Mouse (Mus musculus) v-Abl transformed pro-B cells (cell line): ENCODE measurements around the gene Pex3.

Source experiments
- in situ Hi-C, 2 experiments: fragments of 400-800 bp; cut with MboI; formaldehyde crosslinking; loops; one replicate each; pipeline ENCODE4 v1.15.1; 2025; ENCODE audit not compliant: unreplicated experiment in 2 of 2

The Pex3 gene

GRCm38 (mm10) chr10:13541721-13542120, 11.2 kb downstream of the Pex3 start:
- in situ Hi-C loops = loop anchor here in 1 of 2 experiments (25.0 kb wide), 1 partner anchor 1146 kb away; no protein-coding TSS in a partner anchor

- in situ Hi-C loops = loop anchor here in 1 of 2 experiments (25.0 kb wide), 1 partner anchor 1147 kb away; no protein-coding TSS in a partner anchor
These were observed 13.1 kb downstream of the Pex3 start for GRCm38 (mm10) chr10:13539769-13540333.

GRCm38 (mm10) chr10:13536706-13537105, 16.2 kb downstream of the Pex3 start:
- in situ Hi-C loops = loop anchor here in 1 of 2 experiments (25.0 kb wide), 1 partner anchor 1151 kb away; no protein-coding TSS in a partner anchor

GRCm38 (mm10) chr10:13534751-13535150, 18.2 kb downstream of the Pex3 start:
- in situ Hi-C loops = loop anchor here in 1 of 2 experiments (25.0 kb wide), 1 partner anchor 1153 kb away; no protein-coding TSS in a partner anchor

- in situ Hi-C loops = loop anchor here in 1 of 2 experiments (25.0 kb wide), 1 partner anchor 1159 kb away; no protein-coding TSS in a partner anchor
These were observed 24.8 kb downstream of the Pex3 start for GRCm38 (mm10) chr10:13528155-13528554.

- in situ Hi-C loops = no loop called here
These were observed 31.1 kb downstream of the Pex3 start for GRCm38 (mm10) chr10:13521857-13522256.

GRCm38 (mm10) chr10:13502371-13502770, 50.6 kb downstream of the Pex3 start:
- in situ Hi-C loops = loop anchor here (5.0 to 10.0 kb wide), 2 partner anchors 65 to 68 kb away; no protein-coding TSS in a partner anchor

- in situ Hi-C loops = loop anchor here (5.0 to 10.0 kb wide), 2 partner anchors 64 to 67 kb away; no protein-coding TSS in a partner anchor
These were observed 51.4 kb downstream of the Pex3 start for GRCm38 (mm10) chr10:13501533-13501932.

- in situ Hi-C loops = loop anchor here (5.0 to 10.0 kb wide), 2 partner anchors 64 to 66 kb away; no protein-coding TSS in a partner anchor
These were observed 51.9 kb downstream of the Pex3 start for GRCm38 (mm10) chr10:13500938-13501496.

GRCm38 (mm10) chr10:13500473-13500872, 52.5 kb downstream of the Pex3 start:
- in situ Hi-C loops = loop anchor here (5.0 to 10.0 kb wide), 2 partner anchors 63 to 66 kb away; no protein-coding TSS in a partner anchor

GRCm38 (mm10) chr10:13499331-13499730, 53.6 kb downstream of the Pex3 start, which contains the start of gene Fuca2:
Gene Fuca2, plus strand, starts transcription at chr10:13499540.
- in situ Hi-C loops = no loop called here

GRCm38 (mm10) chr10:13496315-13496714, 56.6 kb downstream of the Pex3 start:
- in situ Hi-C loops = no loop called here

GRCm38 (mm10) chr10:13493978-13494686, 58.8 kb downstream of the Pex3 start:
- in situ Hi-C loops = no loop called here

- in situ Hi-C loops = no loop called here
These were observed 63.3 kb downstream of the Pex3 start for GRCm38 (mm10) chr10:13489671-13490070.

- in situ Hi-C loops = no loop called here
These were observed 67.0 kb downstream of the Pex3 start for GRCm38 (mm10) chr10:13485958-13486357.

- in situ Hi-C loops = no loop called here
These were observed 73.6 kb downstream of the Pex3 start for GRCm38 (mm10) chr10:13479341-13479740.

- in situ Hi-C loops = no loop called here
These were observed 77.8 kb downstream of the Pex3 start for GRCm38 (mm10) chr10:13475121-13475520.

- in situ Hi-C loops = loop anchor here in 1 of 2 experiments (5.0 kb wide), 1 partner anchor 37 kb away; no protein-coding TSS in a partner anchor
These were observed 78.4 kb downstream of the Pex3 start for GRCm38 (mm10) chr10:13474568-13474955.
